Mouse (Mus musculus): ENCODE data around the gene Rhox1.
"Not testable (repeated sequence)": the region's sequence is repeated elsewhere in the genome, so short reads cannot be mapped to it uniquely, and the experiment has no call there.

Rhox1 gene

DNA sequence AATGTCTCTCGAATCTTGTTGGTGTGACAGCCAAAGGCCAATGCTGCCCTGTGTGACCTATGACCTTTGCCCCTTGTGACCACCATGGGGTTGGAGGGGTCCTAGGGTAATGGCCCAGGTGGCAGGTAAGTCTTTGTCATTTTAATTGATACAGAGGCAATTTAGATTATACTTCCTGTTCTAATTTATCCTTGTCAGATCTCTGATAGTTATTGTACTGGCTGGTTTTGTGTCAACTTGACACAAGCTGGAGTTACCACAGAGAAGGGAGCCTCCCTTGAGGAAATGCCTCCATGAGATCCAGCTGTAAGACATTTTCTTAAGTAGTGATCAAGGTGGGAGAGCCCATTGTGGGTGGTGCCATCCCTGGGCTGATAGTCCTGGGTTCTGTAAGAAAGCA, at the start of gene Rhox1:
TSS of gene Rhox1 (minus strand) at position 101 of the 400 bp plus-strand sequence.
- DNase-seq, result not testable (repeated sequence)

DNA sequence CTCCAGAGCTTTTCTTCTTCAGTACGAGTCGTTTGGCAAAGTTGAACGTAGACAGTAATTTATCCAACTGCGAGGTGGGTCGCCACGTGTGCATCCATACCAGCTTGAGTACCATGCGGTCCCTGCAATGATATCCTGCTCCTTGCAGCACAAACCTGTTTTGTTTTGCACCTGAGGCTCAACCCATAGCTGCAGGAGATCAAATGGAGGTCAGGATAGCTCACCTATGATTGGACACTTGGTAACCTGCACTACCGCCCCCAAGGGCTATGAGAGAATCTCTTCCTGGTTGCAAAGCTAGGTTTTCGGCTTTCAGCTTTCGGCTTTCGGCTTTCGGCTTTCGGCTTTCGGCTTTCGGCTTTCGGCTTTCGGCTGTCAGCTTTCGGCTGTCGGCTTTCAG, 43.0 kb upstream of the Rhox1 start, which contains the start of gene Rhox4a:
TSS of gene Rhox4a (plus strand) at position 301 of the 400 bp plus-strand sequence.
- DNase-seq, result not testable (repeated sequence)

DNA sequence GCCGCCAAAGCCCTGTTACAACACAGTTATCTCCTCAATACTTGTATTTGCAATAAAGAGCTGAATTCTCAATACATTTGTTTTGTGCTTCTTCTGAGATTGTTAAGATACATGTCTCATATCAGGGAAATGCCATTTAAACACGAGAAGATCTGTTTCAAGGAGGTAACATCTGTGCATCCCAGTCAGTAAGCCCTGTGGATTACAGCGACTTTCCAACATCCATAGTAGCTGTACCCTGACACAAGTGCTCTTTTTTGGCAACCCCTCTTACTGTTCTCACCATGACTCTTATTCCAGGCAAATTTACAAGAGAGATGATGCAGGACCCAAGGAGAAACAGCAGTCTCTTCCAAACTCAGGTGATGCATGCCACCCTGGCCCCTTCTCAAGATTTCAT, 27.6 kb upstream of the Rhox1 start, which contains the start of gene Rhox3a:
TSS of gene Rhox3a (plus strand) at position 301 of the 400 bp plus-strand sequence.
- not testable (repeated sequence) for DNase-seq

DNA sequence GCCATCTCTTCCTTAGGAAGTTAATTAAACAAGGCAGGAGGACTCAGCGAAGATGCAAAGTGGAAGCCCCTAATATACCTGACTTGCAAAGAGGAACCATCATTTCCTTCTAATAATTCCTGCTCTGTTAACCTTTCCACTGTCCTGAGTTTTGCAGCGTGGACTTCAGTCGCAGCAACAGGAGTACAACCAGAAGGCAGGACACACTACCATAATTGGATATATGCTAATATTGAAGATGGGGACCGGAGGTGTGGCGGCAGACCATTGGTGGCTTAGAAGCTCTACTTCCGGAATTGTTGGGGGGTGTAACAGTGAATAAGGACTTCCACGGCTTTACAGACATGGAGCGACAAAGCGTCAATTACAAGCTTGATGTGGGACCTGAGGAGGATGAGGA, 22.6 kb upstream of the Rhox1 start, which contains the start of gene Rhox2a:
TSS of gene Rhox2a (plus strand) at position 301 of the 400 bp plus-strand sequence.
- not testable (repeated sequence) for DNase-seq

DNA sequence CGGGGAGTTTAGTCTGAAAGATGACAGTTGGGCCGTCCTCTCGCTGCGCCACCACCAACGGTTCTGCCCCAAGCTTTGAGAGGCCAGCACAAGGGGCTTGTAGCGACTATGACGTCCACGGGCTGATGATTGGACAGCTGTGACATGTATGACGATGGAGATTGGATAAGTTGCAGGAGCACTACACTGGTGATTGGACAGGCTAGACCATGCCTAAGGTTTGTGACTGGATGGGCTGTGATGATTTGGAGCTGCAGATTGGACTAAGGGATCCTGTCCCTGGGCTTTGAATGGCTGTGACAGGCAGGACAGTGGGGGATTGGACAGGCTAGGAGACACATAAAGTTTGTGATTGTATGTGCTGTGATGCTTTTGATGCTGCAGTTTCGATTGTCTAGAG, 11.1 kb downstream of the Rhox1 start, which contains the start of gene Gm9:
TSS of gene Gm9 (minus strand) at position 101 of the 400 bp plus-strand sequence.
- DNase-seq, result no peak

DNA sequence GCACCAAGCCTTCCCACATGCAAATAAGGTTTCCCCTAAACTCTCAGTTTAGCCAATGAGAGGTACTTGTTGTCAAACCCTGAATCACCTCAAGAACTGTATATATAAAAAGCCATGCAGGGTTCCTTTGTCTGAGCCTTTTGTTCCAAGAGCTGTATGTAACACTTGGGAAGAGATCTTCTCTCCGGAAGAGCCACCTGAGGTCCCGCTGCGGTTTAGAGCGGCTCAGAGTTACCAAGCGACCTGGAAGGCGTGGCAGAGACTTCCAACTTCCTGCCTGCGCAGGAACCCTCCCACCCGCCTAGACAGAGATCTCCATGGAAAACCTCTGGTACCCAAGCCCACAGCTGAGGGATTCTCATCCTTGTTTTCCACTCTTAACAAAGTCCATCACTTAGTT, 23.4 kb downstream of the Rhox1 start:
- DNase-seq, result no peak

DNA sequence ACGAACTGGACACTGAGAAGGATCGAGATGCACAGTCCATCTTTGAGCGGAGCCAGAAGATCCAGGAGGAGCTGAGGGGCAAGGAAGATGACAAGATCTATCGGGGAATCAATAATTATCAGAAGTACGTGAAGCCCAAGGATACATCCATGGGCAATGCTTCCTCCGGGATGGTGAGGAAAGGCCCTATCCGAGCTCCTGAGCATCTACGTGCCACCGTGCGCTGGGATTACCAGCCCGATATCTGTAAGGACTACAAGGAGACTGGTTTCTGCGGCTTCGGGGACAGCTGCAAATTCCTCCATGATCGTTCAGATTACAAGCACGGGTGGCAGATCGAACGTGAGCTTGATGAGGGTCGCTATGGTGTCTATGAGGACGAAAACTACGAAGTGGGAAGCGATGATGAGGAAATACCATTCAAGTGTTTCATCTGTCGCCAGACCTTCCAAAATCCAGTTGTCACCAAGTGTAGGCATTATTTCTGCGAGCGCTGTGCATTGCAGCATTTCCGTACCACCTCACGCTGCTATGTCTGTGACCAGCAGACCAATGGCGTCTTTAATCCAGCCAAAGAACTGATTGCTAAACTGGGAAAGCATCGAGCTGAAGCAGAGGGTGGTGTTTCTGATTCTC, 30.2 kb downstream of the Rhox1 start:
- no peak for DNase-seq

DNA sequence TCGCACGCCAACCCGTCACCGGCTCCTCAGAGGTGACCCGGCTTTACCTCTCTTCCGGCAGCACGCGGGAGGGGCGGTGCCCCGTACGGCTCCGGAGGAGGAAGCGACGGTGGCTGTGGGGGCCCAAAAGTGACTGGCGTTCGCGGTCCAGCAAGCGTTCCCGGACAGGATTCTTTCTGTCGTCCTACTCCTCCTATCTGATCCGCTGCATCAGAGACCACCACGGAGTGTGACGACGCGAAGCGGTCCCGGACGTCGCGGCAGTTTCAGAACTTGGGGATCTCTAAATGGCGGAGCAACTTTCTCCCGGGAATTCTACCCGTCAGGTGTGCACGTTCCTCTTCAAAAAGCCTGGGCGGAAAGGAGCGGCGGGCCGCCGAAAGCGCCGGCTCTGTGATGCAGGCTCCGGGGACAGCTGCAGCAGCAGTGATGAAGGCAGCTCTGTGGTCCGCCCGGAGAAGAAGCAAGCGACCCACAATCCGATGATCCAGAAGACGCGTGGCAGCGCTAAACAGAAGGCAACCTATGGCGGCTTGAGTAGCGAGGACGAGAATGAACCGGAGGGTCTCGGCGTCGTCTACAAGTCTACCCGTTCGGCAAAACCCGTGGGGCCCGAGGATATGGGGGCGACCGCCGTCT, 30.8 kb downstream of the Rhox1 start, which contains the start of the genes Ndufa1 and Rnf113a1:
TSS of gene Ndufa1 (minus strand) at position 59 of the 639 bp plus-strand sequence.
TSS of gene Rnf113a1 (plus strand) at position 141 of the 639 bp plus-strand sequence.
- peak; percentile 79 for DNase-seq

DNA sequence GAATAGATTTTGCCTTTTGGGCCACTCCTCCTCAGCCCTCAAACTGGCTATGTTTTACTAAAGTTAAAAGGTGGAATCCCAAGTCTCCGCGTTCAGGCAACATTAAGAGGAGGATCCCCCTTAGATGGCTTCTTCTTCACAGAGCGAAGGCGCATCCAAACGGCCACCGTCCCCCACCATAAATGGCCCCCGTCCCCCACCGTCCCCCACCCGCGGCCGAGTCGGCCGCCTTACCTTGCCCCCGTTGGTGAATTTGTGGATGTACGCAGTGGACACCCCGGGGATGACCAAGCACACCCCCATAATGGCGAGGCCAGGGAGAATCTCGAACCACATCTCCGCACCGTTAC, 31.3 kb downstream of the Rhox1 start:
- DNase-seq, result no peak

DNA sequence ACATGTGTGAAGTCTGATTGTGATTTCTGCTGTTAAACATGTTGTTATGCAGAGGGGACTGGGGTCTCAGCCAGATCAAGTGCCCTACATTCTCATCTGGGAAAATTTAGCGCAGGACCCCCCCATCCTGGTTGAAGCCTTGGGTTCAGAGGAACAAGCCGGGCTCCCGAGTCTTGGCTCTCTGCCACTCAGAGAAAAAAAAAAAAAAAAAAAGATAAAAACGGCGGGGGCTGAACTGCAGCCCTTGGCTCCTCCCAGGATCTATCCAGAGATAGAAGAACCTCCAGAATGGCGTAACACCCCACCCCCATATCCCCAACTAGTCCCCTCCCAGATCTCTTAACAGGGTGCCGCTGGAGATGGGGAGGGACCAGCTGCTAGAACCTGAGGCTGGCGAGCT, 37.7 kb downstream of the Rhox1 start:
- DNase-seq, result not testable (repeated sequence)

DNA sequence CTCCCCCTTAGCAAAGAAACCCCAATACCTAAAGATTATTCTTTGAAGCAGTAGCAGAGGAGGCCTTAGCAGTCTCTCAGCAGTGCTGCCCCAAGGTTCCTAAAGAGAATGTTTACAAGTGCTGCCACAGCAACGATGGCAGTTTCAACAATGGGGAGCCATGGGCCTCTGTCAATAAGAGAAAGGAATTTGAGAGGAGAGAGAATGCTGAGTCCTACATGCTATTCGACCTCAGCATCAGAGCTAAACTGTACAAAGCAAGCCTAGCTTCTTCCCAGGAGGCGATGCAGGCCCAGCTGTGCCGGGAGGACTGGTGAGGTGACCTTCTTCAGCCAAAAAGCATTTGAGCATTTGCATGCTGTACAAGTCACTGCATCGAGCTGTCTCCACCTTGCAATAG, 53.3 kb downstream of the Rhox1 start, which contains the start of gene Akap14:
TSS of gene Akap14 (minus strand) at position 101 of the 400 bp plus-strand sequence.
- DNase-seq, result no peak

DNA sequence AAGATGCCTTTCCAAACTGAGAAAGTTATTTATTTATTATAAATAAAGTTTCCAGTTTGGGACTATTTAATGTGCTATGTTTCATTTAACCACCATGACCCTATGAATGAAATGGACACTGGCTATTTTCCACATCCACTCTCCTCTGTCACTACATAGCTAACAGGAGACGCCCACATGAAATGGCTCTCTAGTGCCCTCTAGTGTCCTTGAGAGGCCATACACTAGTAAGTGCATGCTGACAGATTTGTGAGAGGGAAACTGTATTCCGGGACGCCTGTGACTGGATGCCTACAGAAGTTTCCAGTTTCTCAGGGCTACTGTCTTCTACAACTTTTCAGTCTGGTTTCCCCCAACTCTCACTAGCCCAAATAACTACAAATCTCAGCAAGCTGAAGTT, 55.0 kb downstream of the Rhox1 start:
- DNase-seq, result peak; percentile 36

Data from cerebellum, adult 9-10 months (tissue).